Mouse (Mus musculus): Measurements from ENCODE around the gene Pcdh10. TPM values are rescaled to one million over a fixed set of nuclear protein-coding genes. Genes with fewer than 3 reads are reported as not detected.

Gene Pcdh10
- polyA plus RNA-seq, 1 experiment from 2014 or later, result 0.20 TPM

- Histone ChIP-seq H3K4me2 (ENCODE audit: low read depth, low read length) (peak overlapping the region; percentile 96), H3K27ac (ENCODE audit: low read length) (no peak overlapping the region), H3K4me3 (ENCODE audit: low read length) (peak overlapping the region; percentile 61), H3K4me1 (replicated peaks; ENCODE audit: control insufficient read depth, insufficient read depth, low read length) (peaks cover 27% of the 10 kb centered on the region), H3K9ac (ENCODE audit: low read length) (no peak overlapping the region; the same call in 1 of the 2 replicates), H3K36me3 (ENCODE audit: control insufficient read depth, insufficient read depth, low read length) (no peaks in the 10 kb centered on the region), H3K9me3 (ENCODE audit: control insufficient read depth, low read length) (no peaks in the 10 kb centered on the region), H3K27me3 (ENCODE audit: control insufficient read depth, insufficient read depth, low read depth, low read length) (peaks cover 35% of the 10 kb centered on the region)
- WGBS, result under 1% methylated on average over 75 of the region's 82 CpGs
- no peak for ATAC-seq (ENCODE audit: low read depth)
Measured at GRCm38 (mm10) chr3:45380811-45381761, 2.9 kb downstream of the Pcdh10 start.

- Histone ChIP-seq H3K4me3 (ENCODE audit: low read length) (no peak overlapping the region), H3K27me3 (ENCODE audit: control insufficient read depth, insufficient read depth, low read depth, low read length) (peaks cover 35% of the 10 kb centered on the region), H3K9me3 (ENCODE audit: control insufficient read depth, low read length) (no peaks in the 10 kb centered on the region), H3K4me2 (ENCODE audit: low read depth, low read length) (no peak overlapping the region), H3K9ac (ENCODE audit: low read length) (no peak overlapping the region), H3K27ac (ENCODE audit: low read length) (no peak overlapping the region), H3K36me3 (ENCODE audit: control insufficient read depth, insufficient read depth, low read length) (no peaks in the 10 kb centered on the region), H3K4me1 (replicated peaks; ENCODE audit: control insufficient read depth, insufficient read depth, low read length) (peaks cover 27% of the 10 kb centered on the region)
- no peak for ATAC-seq (ENCODE audit: low read depth)
- 25% methylated on average over 4 of the region's 4 CpGs for WGBS
Measured at GRCm38 (mm10) chr3:45382032-45382755, 4.0 kb downstream of the Pcdh10 start.

GRCm38 (mm10) chr3:45383831-45384230 lies 5.6 kb downstream of the Pcdh10 start:
- H3K9me3 ChIP-seq (ENCODE audit: control insufficient read depth, low read length), result no peaks in the 10 kb centered on the region
- H3K27ac ChIP-seq (ENCODE audit: low read length), result no peak overlapping the region
- H3K4me3 ChIP-seq (ENCODE audit: low read length), result no peak overlapping the region
- WGBS, result 26% methylated on average over 2 of the region's 2 CpGs
- peaks cover 23% of the 10 kb centered on the region for H3K4me1 ChIP-seq (replicated peaks; ENCODE audit: control insufficient read depth, insufficient read depth, low read length)
- no peak for ATAC-seq (ENCODE audit: low read depth)
- H3K9ac ChIP-seq (ENCODE audit: low read length), result no peak overlapping the region
- H3K27me3 ChIP-seq (ENCODE audit: control insufficient read depth, insufficient read depth, low read depth, low read length), result peaks cover 30% of the 10 kb centered on the region
- no peak overlapping the region for H3K4me2 ChIP-seq (ENCODE audit: low read depth, low read length)
- no peaks in the 10 kb centered on the region for H3K36me3 ChIP-seq (ENCODE audit: control insufficient read depth, insufficient read depth, low read length)

GRCm38 (mm10) chr3:45385028-45385427 lies 6.8 kb downstream of the Pcdh10 start:
- 59% methylated on average over 3 of the region's 3 CpGs for WGBS
- no peak overlapping the region for H3K9ac ChIP-seq (ENCODE audit: low read length)
- H3K36me3 ChIP-seq (ENCODE audit: control insufficient read depth, insufficient read depth, low read length), result no peaks in the 10 kb centered on the region
- no peak overlapping the region for H3K4me2 ChIP-seq (ENCODE audit: low read depth, low read length)
- H3K4me1 ChIP-seq (replicated peaks; ENCODE audit: control insufficient read depth, insufficient read depth, low read length), result peaks cover 14% of the 10 kb centered on the region
- no peaks in the 10 kb centered on the region for H3K9me3 ChIP-seq (ENCODE audit: control insufficient read depth, low read length)
- no peak overlapping the region for H3K27ac ChIP-seq (ENCODE audit: low read length)
- ATAC-seq (ENCODE audit: low read depth), result no peak
- H3K4me3 ChIP-seq (ENCODE audit: low read length), result no peak overlapping the region
- peaks cover 23% of the 10 kb centered on the region for H3K27me3 ChIP-seq (ENCODE audit: control insufficient read depth, insufficient read depth, low read depth, low read length)

- peaks cover 9% of the 10 kb centered on the region for H3K4me1 ChIP-seq (replicated peaks; ENCODE audit: control insufficient read depth, insufficient read depth, low read length)
- H3K9me3 ChIP-seq (ENCODE audit: control insufficient read depth, low read length), result no peaks in the 10 kb centered on the region
- no peak overlapping the region for H3K27ac ChIP-seq (ENCODE audit: low read length)
- no peak overlapping the region for H3K4me3 ChIP-seq (ENCODE audit: low read length)
- H3K4me2 ChIP-seq (ENCODE audit: low read depth, low read length), result no peak overlapping the region
- no peak for ATAC-seq (ENCODE audit: low read depth)
- no peaks in the 10 kb centered on the region for H3K36me3 ChIP-seq (ENCODE audit: control insufficient read depth, insufficient read depth, low read length)
- peaks cover 18% of the 10 kb centered on the region for H3K27me3 ChIP-seq (ENCODE audit: control insufficient read depth, insufficient read depth, low read depth, low read length)
- 70% methylated on average over 2 of the region's 2 CpGs for WGBS
- H3K9ac ChIP-seq (ENCODE audit: low read length), result no peak overlapping the region
Measured at GRCm38 (mm10) chr3:45385451-45385850, 7.3 kb downstream of the Pcdh10 start.

- peaks cover 8% of the 10 kb centered on the region for H3K27me3 ChIP-seq (ENCODE audit: control insufficient read depth, insufficient read depth, low read depth, low read length)
- no peaks in the 10 kb centered on the region for H3K36me3 ChIP-seq (ENCODE audit: control insufficient read depth, insufficient read depth, low read length)
- H3K4me1 ChIP-seq (replicated peaks; ENCODE audit: control insufficient read depth, insufficient read depth, low read length), result peaks cover 3% of the 10 kb centered on the region; the same call in 1 of the 2 replicates
- no peaks in the 10 kb centered on the region for H3K9me3 ChIP-seq (ENCODE audit: control insufficient read depth, low read length)
- no peak overlapping the region for H3K4me2 ChIP-seq (ENCODE audit: low read depth, low read length)
- ATAC-seq (ENCODE audit: low read depth), result no peak
- H3K4me3 ChIP-seq (ENCODE audit: low read length), result no peak overlapping the region
- 70% methylated on average over 2 of the region's 2 CpGs for WGBS
- H3K27ac ChIP-seq (ENCODE audit: low read length), result no peak overlapping the region
- H3K9ac ChIP-seq (ENCODE audit: low read length), result no peak overlapping the region
Measured at GRCm38 (mm10) chr3:45386512-45386911, 8.3 kb downstream of the Pcdh10 start.

GRCm38 (mm10) chr3:45397101-45397500 lies 18.9 kb downstream of the Pcdh10 start:
- Histone ChIP-seq H3K36me3 (ENCODE audit: control insufficient read depth, insufficient read depth, low read length) (no peaks in the 10 kb centered on the region), H3K9ac (ENCODE audit: low read length) (no peak overlapping the region), H3K4me1 (replicated peaks; ENCODE audit: control insufficient read depth, insufficient read depth, low read length) (no peaks in the 10 kb centered on the region), H3K27me3 (ENCODE audit: control insufficient read depth, insufficient read depth, low read depth, low read length) (no peaks in the 10 kb centered on the region), H3K4me3 (ENCODE audit: low read length) (no peak overlapping the region), H3K27ac (ENCODE audit: low read length) (no peak overlapping the region), H3K9me3 (ENCODE audit: control insufficient read depth, low read length) (no peaks in the 10 kb centered on the region), H3K4me2 (ENCODE audit: low read depth, low read length) (no peak overlapping the region)
- 77% methylated on average over 4 of the region's 4 CpGs for WGBS
- ATAC-seq (ENCODE audit: low read depth), result no peak

- ATAC-seq (ENCODE audit: low read depth), result no peak
- Histone ChIP-seq H3K4me2 (ENCODE audit: low read depth, low read length) (no peak overlapping the region), H3K36me3 (ENCODE audit: control insufficient read depth, insufficient read depth, low read length) (no peaks in the 10 kb centered on the region), H3K9ac (ENCODE audit: low read length) (no peak overlapping the region), H3K9me3 (ENCODE audit: control insufficient read depth, low read length) (no peaks in the 10 kb centered on the region), H3K4me1 (replicated peaks; ENCODE audit: control insufficient read depth, insufficient read depth, low read length) (no peaks in the 10 kb centered on the region), H3K27ac (ENCODE audit: low read length) (no peak overlapping the region), H3K4me3 (ENCODE audit: low read length) (no peak overlapping the region), H3K27me3 (ENCODE audit: control insufficient read depth, insufficient read depth, low read depth, low read length) (no peaks in the 10 kb centered on the region)
- WGBS, result 82% methylated on average over 2 of the region's 2 CpGs
Measured at GRCm38 (mm10) chr3:45403239-45403638, 25.0 kb downstream of the Pcdh10 start.

- 81% methylated on average over 1 of the region's 1 CpGs for WGBS
- Histone ChIP-seq H3K36me3 (ENCODE audit: control insufficient read depth, insufficient read depth, low read length) (no peaks in the 10 kb centered on the region), H3K27me3 (ENCODE audit: control insufficient read depth, insufficient read depth, low read depth, low read length) (no peaks in the 10 kb centered on the region)
Measured at GRCm38 (mm10) chr3:45431691-45432090, 53.5 kb downstream of the Pcdh10 start.

More at GRCm38 (mm10) chr3:45431691-45432090, 53.5 kb downstream of the Pcdh10 start:
- H3K9me3 ChIP-seq (ENCODE audit: control insufficient read depth, low read length), result no peaks in the 10 kb centered on the region
- H3K4me2 ChIP-seq (ENCODE audit: low read depth, low read length), result no peak overlapping the region
- H3K27ac ChIP-seq (ENCODE audit: low read length), result no peak overlapping the region
- H3K4me3 ChIP-seq (ENCODE audit: low read length), result no peak overlapping the region
- no peaks in the 10 kb centered on the region for H3K4me1 ChIP-seq (replicated peaks; ENCODE audit: control insufficient read depth, insufficient read depth, low read length)
- no peak for ATAC-seq (ENCODE audit: low read depth)
- H3K9ac ChIP-seq (ENCODE audit: low read length), result no peak overlapping the region
